In genomic region chr13:13671585-13672328, GRCm38 (mm10) we compare ENCODE assay signal across 27 mouse cellular contexts.
DNase-seq lines count a peak whose midpoint lies in the region; ATAC-seq and TF ChIP-seq lines count a peak whose summit lies in the region.
"Had no signal": no experiment of that assay in that cellular context is flagged by ENCODE, and none has a peak within 500 bp of the region (broad histone marks: within the 10 kb centered on the region; RNA-seq: fewer than 3 reads in every experiment).

No protein-coding gene starts in this region.

- 64% methylated on average over 6 of the region's 6 CpGs for WGBS in lung, embryonic 15.5 days
- WGBS in lung, adult 2 months: 62% methylated on average over 6 of the region's 6 CpGs

- H3K9me3 ChIP-seq in lung, embryonic 15.5 days: no peaks in the 10 kb centered on the region
- H3K9me3 ChIP-seq in ES-Bruce4 (replicated peaks; ENCODE audit: control insufficient read depth, insufficient read depth, low read length, poor library complexity, severe bottlenecking): no peaks in the 10 kb centered on the region
- H3K9me3 ChIP-seq in ES-E14 (ENCODE audit: control insufficient read depth, insufficient read depth, low read depth, low read length): no peaks in the 10 kb centered on the region
- H3K9me3 ChIP-seq: G1E; heart, embryonic 12.5 days; liver, embryonic 12.5 days; megakaryocyte, embryonic 14.5 days; stomach, embryonic 15.5 days had no signal

- peaks cover 7% of the 10 kb centered on the region; the same call in 1 of the 2 replicates for H3K4me1 ChIP-seq in lung, embryonic 15.5 days
- peaks cover 5% of the 10 kb centered on the region for H3K4me1 ChIP-seq in lung, adult 2 months (ENCODE audit: control insufficient read depth, insufficient read depth, low read length)
- H3K4me1 ChIP-seq in ES-Bruce4 (ENCODE audit: control insufficient read depth, insufficient read depth, low read length) (peaks cover 6% of the 10 kb centered on the region), ES-E14 (ENCODE audit: control insufficient read depth in 2 of 2, insufficient read depth in 2 of 2, low read length in 2 of 2, poor library complexity in 1 of 2) (peaks cover 0 to 13% of the 10 kb centered on the region in 2 experiments; a peak in 3 of 4 replicates)
- H3K4me1 ChIP-seq: liver, embryonic 12.5 days; stomach, embryonic 15.5 days had no signal

- TF ChIP-seq EP300 in ES-Bruce4 (IDR thresholded peaks at IDR 0.05; ENCODE audit: insufficient read depth, low read depth, low read length): peak; percentile 94

- TF ChIP-seq CTCF in lung, adult 2 months (IDR thresholded peaks at IDR 0.05; ENCODE audit: insufficient read depth, low read length): no peak
- no peak for TF ChIP-seq CTCF in ES-Bruce4 (IDR thresholded peaks at IDR 0.05; ENCODE audit: low read depth, low read length)

- in situ Hi-C loops in ES-E14 (cut with MboI; ENCODE audit: low sequenced_read_pairs in 2 of 2, unreplicated experiment in 2 of 2): no loop called here

- H3K4me2 ChIP-seq in lung, embryonic 15.5 days: no peak overlapping the region
- H3K4me2 ChIP-seq: heart, embryonic 12.5 days; hindbrain, embryonic 14.5 days; liver, embryonic 12.5 days; stomach, embryonic 15.5 days had no signal

- no peak overlapping the region for H3K9ac ChIP-seq in lung, embryonic 15.5 days
- no peak overlapping the region for H3K9ac ChIP-seq in ES-Bruce4 (ENCODE audit: low read depth, poor library complexity, severe bottlenecking)
- H3K9ac ChIP-seq in ES-E14 (ENCODE audit: insufficient read depth, low read depth, low read length, poor library complexity, severe bottlenecking): no peak overlapping the region
- H3K9ac ChIP-seq: heart, embryonic 12.5 days; hindbrain, embryonic 14.5 days; liver, embryonic 12.5 days; liver, postnatal 0 days; stomach, embryonic 15.5 days had no signal

- peaks cover 5% of the 10 kb centered on the region; the same call in 1 of the 2 replicates for H3K36me3 ChIP-seq in lung, embryonic 15.5 days
- no peaks in the 10 kb centered on the region for H3K36me3 ChIP-seq in ES-Bruce4 (ENCODE audit: control insufficient read depth, insufficient read depth, low read length, poor library complexity, severe bottlenecking)
- H3K36me3 ChIP-seq in ES-E14 (ENCODE audit: control insufficient read depth, insufficient read depth, low read length, poor library complexity, severe bottlenecking): no peaks in the 10 kb centered on the region
- H3K36me3 ChIP-seq: stomach, embryonic 15.5 days had no signal

- H3K4me3 ChIP-seq in lung, embryonic 15.5 days: no peak overlapping the region
- H3K4me3 ChIP-seq in lung, adult 2 months (replicated peaks; ENCODE audit: extremely low read depth, low read depth, low read length): no peak overlapping the region
- no peak overlapping the region for H3K4me3 ChIP-seq in ES-Bruce4 (ENCODE audit: low read depth, low read length)
- H3K4me3 ChIP-seq in ES-E14 (ENCODE audit: insufficient read depth in 1 of 2, low read depth in 1 of 2, low read length in 2 of 2, poor library complexity in 1 of 2, severe bottlenecking in 1 of 2): no peak overlapping the region
- H3K4me3 ChIP-seq: erythroblast, embryonic 14.5 days; gastrocnemius, adult 2 months; heart, embryonic 12.5 days; liver, embryonic 12.5 days; megakaryocyte, embryonic 14.5 days; stomach, embryonic 15.5 days had no signal

- intact Hi-C loops in left cerebral cortex, postnatal 10 days (cut with DNase I): no loop called here

- no peak for DNase-seq in lung, adult 2 months
- DNase-seq in ES-E14 (ENCODE audit: low read depth, low spot score): peak; percentile 44
- peak; percentile 7 for DNase-seq in lung, postnatal 10 days
- no peak for DNase-seq in c-Kit-positive CD71-positive TER-119-positive erythroid progenitor cells, embryonic 14.5 days (ENCODE audit: low spot score)
- no peak for DNase-seq in left cerebral cortex, postnatal 10 days (ENCODE audit: extremely low spot score in 1 of 2, low spot score in 2 of 2)
- DNase-seq: cerebellum, adult 11 months; cerebellum, adult 9-10 months; gastrocnemius, adult 2 months; gastrocnemius, postnatal 36 days; heart, postnatal 10 days; kidney, adult 9 months; kidney, postnatal 14 days; left cerebral cortex, postnatal 4 days; liver, postnatal 0 days; midbrain, embryonic 14.5 days; right cerebral cortex, postnatal 25 days had no signal

- peak; percentile 72; the same call in 1 of the 2 replicates for ATAC-seq in lung, embryonic 15.5 days (ENCODE audit: borderline replicate concordance, extremely low read depth, low FRiP score, low TSS enrichment)
- ATAC-seq: forebrain, embryonic 16.5 days; intestine, postnatal 0 days; liver, embryonic 12.5 days; liver, postnatal 0 days had no signal

- TF ChIP-seq POLR2A in lung, adult 2 months (IDR thresholded peaks at IDR 0.05; ENCODE audit: borderline replicate concordance, extremely low read depth, low read depth, low read length): no peak
- no peak for TF ChIP-seq POLR2A in ES-Bruce4 (IDR thresholded peaks at IDR 0.05; ENCODE audit: insufficient read depth, low read length)

- H3K27me3 ChIP-seq in lung, embryonic 15.5 days: no peaks in the 10 kb centered on the region
- no peaks in the 10 kb centered on the region for H3K27me3 ChIP-seq in ES-Bruce4 (ENCODE audit: control insufficient read depth, insufficient read depth, low read length, poor library complexity, severe bottlenecking)
- H3K27me3 ChIP-seq: heart, embryonic 12.5 days; liver, embryonic 12.5 days; megakaryocyte, embryonic 14.5 days; stomach, embryonic 15.5 days had no signal

- H3K27ac ChIP-seq in lung, embryonic 15.5 days: peak overlapping the region; percentile 20; the same call in 1 of the 2 replicates
- peak overlapping the region; percentile 39 for H3K27ac ChIP-seq in ES-Bruce4 (ENCODE audit: insufficient read depth, low read length)
- peak overlapping the region; percentile 88; the same call in 1 of the 2 replicates for H3K27ac ChIP-seq in ES-E14 (ENCODE audit: insufficient read depth, low read depth, low read length, poor library complexity, severe bottlenecking)
- H3K27ac ChIP-seq: gastrocnemius, adult 2 months; hindbrain, embryonic 14.5 days; liver, embryonic 12.5 days; stomach, embryonic 15.5 days had no signal

TF ChIP-seq in ES-E14, 5 proteins besides CTCF, POLR2A, EP300 and RAD21:
- TF ChIP-seq ZNF384 (IDR thresholded peaks at IDR 0.05; ENCODE audit: low read depth, low read length): no peak
- TF ChIP-seq CHD2 (IDR thresholded peaks at IDR 0.05; ENCODE audit: low read depth, low read length): no peak
- no peak for TF ChIP-seq ZC3H11A (IDR thresholded peaks at IDR 0.05; ENCODE audit: borderline replicate concordance, low read depth, low read length)
- no peak for TF ChIP-seq MAFK (IDR thresholded peaks at IDR 0.05; ENCODE audit: insufficient read depth, low read depth, low read length)
- no peak for TF ChIP-seq HCFC1 (IDR thresholded peaks at IDR 0.05; ENCODE audit: borderline replicate concordance, insufficient read depth, low read length)
TF ChIP-seq in ES-E14: peak in this region for 0.

Comparison
In these comparisons a context has a peak if more than half of its experiments do, and no peak if none do; other contexts are left out.
1. DNase-seq: peak in ES-E14 (single experiment) and lung, postnatal 10 days (single experiment); none in lung, adult 2 months (single experiment), c-Kit-positive CD71-positive TER-119-positive erythroid progenitor cells, embryonic 14.5 days (single experiment) and left cerebral cortex, postnatal 10 days (0 of 2).
2. H3K27ac ChIP-seq: peak in every context shown above with its lines; median percentile 88 in ES-E14; 39 in ES-Bruce4; 20 in lung, embryonic 15.5 days.